Mouse (Mus musculus): Measurements from ENCODE around the gene Extl2. TPM values are rescaled to one million over a fixed set of nuclear protein-coding genes. Genes with fewer than 3 reads are reported as not detected.

The Extl2 gene
- total RNA-seq (2021): 10 to 100 TPM; 69.6 to 77.5 TPM

DNA sequence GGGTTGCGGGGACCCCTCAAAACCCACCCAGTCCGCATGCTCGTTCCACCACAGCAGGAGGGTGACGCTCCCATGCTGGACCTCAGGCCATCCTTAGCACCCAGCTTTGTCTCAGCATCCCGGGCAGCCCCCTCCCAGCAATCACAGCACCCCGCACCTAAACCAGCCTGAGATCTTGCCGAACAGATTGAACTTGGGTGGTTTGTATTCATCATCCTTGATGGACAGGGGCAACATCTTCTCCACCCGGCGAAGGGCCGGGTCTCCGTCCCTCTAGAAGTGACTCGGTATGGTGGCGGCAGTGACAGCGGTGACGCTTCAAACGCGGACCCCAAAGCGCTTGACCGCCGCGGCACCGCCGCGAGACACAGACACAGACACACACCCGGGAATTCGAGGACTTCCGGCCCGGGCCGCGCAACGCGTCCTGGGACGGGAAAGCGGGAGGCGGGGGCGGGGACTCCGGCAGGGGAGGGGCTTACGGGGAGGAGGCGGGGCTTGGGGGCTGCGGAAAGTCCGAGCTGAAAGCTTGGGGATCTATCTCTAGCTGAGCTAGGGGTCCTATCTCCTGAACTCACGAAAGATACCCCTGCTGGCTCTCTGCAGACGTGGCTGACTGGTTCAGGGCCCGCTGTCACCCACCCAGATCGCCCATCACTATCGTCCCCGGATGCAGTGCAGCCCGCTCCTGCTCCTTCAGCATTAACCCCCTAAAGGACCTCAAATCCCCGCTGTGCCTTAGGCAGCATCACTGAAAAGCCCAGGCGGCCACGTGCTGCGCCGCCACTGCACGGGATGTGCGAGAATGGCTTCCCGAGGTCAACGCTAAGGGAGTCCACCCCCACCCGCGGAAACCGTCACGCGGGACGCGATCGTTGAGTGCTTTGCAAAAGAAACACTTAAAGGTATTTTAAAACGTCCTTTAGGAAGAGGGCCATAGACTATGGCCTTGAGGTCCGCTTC is at the start of gene Extl2, which contains the start of gene Slc30a7:
Extl2 (plus strand) TSS at position 485 of the 963 bp plus-strand sequence.
Slc30a7 (minus strand) TSS at position 429 of the 963 bp plus-strand sequence.
- intact Hi-C loops (cut with DNase I): no loop called here
- peak; percentile 85 to 86 for DNase-seq (ENCODE audit: low spot score in 2 of 2)

DNA sequence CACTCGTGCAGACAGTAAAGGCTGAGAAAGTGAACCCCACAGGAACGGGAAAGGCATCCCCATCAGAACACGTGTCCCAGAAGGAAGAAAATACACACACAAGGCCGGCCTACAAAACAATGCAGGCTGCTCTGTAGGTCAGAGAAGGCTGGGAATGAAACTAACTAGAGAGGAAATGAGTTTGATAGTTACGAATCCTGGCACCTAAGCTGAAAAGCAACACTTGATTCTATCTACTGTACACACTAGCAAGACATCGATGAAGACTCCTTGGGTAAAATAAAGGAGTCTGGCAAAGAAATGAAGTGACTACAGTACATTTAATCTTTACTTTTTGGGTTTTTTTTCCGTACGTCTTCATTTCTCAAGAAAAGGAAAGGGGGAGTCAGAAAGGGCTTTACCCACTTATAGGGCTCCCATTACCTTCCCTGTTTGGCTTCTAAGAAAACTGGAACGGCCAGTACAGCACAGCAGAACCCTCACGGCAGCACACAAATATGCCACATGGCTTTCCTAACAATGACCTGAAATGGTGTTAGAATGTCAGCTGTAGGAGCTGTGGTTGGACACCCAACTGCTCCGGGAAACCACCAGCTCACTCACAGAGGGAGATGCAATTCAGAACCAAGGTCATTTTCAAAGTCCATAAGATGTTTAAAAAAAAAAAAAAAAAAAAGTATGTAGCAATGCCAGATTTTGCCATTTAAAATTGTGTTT is 45.8 kb upstream of the Extl2 start:
- intact Hi-C loops (cut with DNase I): no loop called here
- no peak for DNase-seq (ENCODE audit: low spot score in 2 of 2)

DNA sequence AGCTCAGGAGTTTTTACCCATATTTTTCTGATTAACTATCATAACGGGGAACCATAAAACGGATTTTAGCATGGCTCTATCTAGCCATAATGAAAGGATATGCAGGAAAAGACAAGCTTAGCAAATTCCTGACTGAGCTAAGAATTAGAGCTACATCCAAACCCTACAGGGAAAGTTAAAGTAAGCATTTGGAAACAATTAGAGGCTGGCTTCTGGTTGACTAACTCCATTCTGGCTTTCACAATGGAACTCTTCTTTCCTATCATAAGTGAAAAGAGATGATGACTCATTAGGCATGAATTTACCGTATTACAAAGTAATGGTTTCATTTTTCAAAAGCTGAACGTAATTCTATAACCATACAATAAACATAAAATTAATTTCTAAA is 45.2 kb upstream of the Extl2 start:
- intact Hi-C loops (cut with DNase I): no loop called here
- DNase-seq (ENCODE audit: low spot score in 2 of 2): no peak

DNA sequence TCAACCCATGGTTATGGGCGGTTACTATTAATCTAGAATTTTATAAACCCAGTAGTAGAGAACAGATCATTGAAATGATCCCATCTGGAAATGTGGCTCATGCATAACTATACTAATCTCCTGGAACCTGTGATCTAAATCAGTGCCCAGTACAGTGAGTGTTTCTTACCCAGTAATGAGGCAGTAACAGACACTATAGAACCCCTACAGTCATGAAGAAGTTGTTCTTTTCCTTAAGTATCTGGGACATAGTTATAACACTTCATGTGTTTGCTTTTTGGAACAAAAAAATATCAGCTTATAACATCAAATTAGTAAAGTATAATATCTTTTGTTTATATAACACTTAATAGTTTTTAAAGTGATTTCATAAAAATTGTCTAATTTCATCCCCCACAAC is 43.7 kb upstream of the Extl2 start:
- DNase-seq (ENCODE audit: low spot score in 2 of 2): no peak
- intact Hi-C loops (cut with DNase I): no loop called here

DNA sequence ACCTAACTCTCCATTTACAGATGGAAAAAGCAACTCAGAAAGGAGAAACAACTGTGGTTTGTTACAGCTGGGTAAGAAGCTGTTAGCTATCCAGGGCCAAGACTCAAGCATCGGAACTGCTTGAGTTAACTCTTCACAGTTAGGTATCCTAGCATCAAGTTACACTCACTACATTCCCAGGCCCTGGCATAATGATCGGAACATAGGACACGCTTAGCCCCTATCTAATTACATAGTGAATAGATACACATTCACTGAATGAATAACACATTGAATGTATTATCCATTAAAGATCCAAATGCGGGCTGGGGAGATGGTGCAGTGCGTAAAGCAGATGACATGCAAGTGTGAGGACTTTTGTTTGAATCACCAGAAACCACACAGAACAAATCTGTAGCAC is 43.2 kb upstream of the Extl2 start:
- intact Hi-C loops (cut with DNase I): no loop called here
- DNase-seq (ENCODE audit: low spot score in 2 of 2): no peak

- no peak for DNase-seq (ENCODE audit: low spot score in 2 of 2)
- intact Hi-C loops (cut with DNase I): no loop called here
Observed at GRCm38 (mm10) chr3:115968745-115969530, 38.3 kb upstream of the Extl2 start.

- intact Hi-C loops (cut with DNase I): no loop called here
- no peak for DNase-seq (ENCODE audit: low spot score in 2 of 2)
Observed at GRCm38 (mm10) chr3:115971045-115971785, 36.0 kb upstream of the Extl2 start.

DNA sequence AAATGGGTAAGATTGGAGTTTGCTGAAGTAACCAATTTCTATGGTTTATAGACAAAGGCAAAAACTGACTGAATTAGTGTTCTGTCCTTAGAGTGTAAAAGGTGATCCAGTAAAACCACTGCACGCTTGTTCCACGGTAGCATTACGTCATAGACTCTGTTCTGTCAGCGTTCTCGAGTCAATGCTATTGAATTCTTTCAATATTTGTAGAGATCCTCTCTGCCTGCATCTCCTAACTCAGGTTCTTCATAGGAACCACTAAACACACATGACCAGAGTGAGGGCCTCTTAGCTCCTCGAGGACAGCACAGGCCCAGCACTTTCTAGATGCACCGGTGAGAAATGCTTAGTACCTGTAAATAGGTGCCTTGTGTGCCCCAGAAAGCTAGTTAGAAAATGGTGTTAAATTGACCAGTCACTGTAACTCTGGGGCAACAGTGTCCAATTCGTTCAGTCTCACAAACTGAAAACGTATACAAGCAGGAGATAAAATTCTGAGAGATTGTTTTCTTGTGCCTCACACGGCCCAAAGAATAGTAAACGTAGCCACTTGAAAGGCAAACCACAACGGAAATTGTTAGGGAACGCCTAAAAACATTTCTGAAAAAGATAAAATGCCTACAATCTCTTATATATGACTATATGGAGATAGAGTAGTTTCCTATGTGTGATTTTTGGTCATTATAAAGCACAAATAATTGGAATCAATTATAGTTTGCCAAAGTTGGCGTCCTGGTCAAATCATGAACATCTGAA is 35.2 kb upstream of the Extl2 start:
- intact Hi-C loops (cut with DNase I): no loop called here

DNA sequence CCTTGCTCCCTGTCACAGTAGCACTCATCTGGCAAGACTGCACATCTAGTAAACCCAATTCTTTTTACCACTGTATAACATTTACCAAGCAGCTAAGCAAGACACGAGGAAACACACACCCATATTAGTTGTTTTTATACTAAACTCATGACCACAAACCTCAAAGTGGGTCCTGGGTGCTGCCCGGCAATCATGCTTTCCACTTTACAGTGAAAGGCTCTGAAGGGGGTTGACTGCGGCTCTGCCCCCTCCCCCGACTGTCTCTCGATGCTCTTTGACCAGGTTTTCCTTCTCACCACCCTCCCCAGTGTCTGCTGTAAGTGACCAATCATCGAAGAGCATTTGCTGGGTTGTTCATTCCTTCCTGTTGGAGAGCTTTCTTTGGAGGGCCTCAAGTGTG is 33.0 kb upstream of the Extl2 start:
- intact Hi-C loops (cut with DNase I): no loop called here
- no peak for DNase-seq (ENCODE audit: low spot score in 2 of 2)

More for the DNA sequence above, 35.2 kb upstream of the Extl2 start:
- DNase-seq (ENCODE audit: low spot score in 2 of 2): no peak

DNA sequence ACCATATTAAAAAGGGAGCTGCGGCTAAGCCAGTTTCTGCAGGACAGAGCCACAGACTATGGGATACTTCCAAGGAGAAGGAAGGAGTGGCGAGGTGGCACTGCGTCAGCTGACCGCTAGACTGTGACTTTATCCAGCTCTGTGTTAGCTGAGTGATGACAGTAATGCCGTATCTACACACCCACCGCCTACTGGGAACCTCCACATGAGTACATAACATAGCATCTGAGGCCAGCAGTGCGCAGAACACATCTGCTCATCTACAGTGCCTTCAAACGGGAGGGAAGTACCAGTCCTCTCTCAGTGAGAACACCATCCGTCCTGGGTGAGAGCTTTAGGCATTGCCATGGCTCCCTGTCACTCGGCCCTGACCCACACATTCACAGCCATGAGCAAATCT is 32.3 kb upstream of the Extl2 start:
- intact Hi-C loops (cut with DNase I): no loop called here
- no peak for DNase-seq (ENCODE audit: low spot score in 2 of 2)

DNA sequence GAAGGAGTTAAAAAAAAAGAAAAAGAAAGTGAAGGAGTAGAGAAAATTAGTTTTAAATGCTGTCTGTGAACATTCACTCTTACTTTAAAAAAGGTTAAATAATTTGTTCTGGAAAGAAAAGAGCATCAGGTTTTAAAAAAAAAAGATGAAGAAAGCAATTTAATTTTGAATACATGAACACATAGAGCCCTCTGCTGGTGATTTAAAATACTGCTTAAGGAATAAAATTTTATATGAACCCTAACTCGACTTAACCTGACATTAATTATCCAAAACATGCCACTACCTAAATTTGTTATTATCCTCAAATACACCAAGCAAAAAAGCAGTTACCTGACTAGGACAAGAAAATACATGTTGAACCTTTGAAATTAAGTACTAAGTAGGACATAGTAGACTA is 28.3 kb upstream of the Extl2 start:
- intact Hi-C loops (cut with DNase I): loop anchor here (1.0 kb wide), 1 partner anchor 318 kb away; no protein-coding TSS in a partner anchor
- DNase-seq (ENCODE audit: low spot score in 2 of 2): no peak

DNA sequence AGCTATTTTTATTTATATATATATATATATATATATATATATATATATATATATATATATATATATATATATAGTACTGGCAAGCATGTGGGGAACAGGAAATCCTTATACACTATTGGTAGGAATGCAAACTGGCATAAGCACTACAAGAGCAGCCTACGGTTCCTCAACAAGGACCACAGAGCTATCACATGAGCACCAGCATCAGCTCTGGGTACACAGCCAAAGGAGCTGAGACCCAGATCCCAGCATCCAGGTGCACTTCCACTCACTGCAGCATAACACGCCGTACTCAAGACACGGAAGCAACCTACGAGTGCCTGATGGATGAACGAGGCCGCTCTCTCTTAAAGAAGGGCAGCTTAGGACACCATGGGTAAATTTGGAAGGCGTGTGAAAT is 24.0 kb upstream of the Extl2 start:
- peak in 1 of 2 experiments; percentile 12 for DNase-seq (ENCODE audit: low spot score in 2 of 2)
- intact Hi-C loops (cut with DNase I): loop anchor here (5.0 kb wide), 1 partner anchor 271 kb away; no protein-coding TSS in a partner anchor

- intact Hi-C loops (cut with DNase I): loop anchor here (5.0 kb wide), 1 partner anchor 272 kb away; no protein-coding TSS in a partner anchor
- DNase-seq (ENCODE audit: low spot score in 2 of 2): no peak
Observed at GRCm38 (mm10) chr3:115984653-115985052, 22.6 kb upstream of the Extl2 start.

DNA sequence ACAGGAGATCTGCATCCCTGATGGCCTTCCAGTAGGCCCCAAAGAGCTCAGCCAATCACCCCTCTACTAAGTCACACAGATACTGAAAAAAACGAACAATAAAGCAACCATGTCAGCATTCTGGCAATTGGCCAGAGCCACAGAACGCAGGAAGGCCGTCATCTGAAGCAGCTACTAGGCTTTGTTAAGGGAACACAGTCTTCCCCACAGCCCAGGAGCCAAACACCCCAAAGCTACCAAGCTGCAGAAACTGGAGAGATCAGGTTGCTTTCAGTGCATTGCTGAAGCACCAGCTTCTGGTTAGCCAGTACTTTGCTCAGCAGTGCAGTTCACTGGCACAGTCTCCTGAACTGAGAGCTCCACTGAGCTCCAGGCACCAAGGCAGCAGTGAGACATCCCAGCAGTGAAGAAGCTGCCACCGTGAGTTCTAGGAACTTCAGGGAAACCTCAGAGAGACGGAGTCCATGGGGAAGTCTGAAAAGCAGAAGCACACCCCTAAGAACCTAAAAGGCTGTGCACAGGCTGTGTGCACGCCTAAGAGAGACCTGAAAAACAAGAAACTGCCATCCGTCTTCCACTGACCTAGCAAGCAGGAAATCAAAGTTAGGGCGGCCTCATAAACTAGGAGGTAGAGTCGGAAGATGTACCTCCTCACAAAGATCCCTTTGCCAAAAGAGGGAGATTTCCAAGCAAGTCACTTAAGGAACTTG is 21.9 kb upstream of the Extl2 start:
- intact Hi-C loops (cut with DNase I): no loop called here

DNA sequence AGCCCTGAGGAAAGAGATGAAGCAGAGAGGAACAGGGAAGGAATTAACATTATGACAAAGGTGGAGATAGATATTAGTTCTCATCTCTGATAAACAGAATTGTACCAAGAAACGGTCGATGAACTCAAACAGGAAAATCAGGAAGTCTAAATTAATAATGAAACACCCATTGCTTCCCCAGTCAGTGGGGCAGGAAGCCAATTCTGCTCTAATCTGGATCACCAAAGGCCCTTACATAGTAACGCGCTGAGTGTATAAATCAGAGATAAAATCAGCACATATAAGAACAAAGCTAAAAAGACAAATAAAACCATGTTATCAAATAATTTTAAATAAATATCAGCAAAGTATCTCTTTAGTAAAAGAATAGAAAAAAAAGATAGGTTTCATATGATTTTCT is 15.2 kb upstream of the Extl2 start:
- no peak for DNase-seq (ENCODE audit: low spot score in 2 of 2)
- intact Hi-C loops (cut with DNase I): no loop called here

More for the DNA sequence above, 21.9 kb upstream of the Extl2 start:
- DNase-seq (ENCODE audit: low spot score in 2 of 2): no peak

DNA sequence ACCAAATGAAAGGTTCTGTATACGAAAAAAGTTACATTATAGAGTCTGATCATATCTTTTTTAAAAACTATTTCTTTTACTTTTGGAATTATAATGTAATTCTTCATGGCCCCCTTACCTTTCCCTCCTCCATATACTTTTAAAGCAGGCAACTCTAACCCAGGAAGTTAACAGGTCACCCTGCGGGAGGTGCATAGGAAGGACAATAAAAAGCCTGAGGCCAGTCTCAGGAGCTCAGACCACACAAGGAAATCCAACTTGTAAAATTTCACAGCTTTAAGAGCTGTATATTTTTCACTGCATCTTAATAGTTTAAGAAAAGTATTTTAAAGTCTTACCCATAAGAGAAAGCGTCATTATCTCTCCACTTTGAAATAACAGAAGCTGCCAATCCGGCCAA is 14.7 kb upstream of the Extl2 start:
- DNase-seq (ENCODE audit: low spot score in 2 of 2): no peak
- intact Hi-C loops (cut with DNase I): no loop called here

DNA sequence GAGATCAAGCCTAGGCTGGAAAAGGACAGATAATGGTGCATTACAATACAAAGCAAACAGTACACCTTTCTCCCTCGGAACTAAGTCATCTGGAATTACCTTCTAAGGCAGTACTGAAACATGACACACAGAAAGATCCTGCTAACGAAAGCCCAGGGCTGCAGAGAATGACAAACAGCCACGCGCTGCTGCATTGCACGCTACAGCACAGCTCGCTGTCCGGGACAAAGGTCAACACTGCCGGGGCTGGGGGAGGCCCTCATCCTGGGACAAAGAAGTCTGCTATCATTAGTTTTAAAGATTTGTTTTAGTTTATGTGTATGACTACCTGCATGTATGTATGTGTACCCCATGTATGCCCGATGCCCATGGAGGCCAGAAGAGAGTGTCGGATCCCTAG is 14.2 kb upstream of the Extl2 start:
- no peak for DNase-seq (ENCODE audit: low spot score in 2 of 2)
- intact Hi-C loops (cut with DNase I): no loop called here

- intact Hi-C loops (cut with DNase I): no loop called here
- no peak for DNase-seq (ENCODE audit: low spot score in 2 of 2)
Observed at GRCm38 (mm10) chr3:115996929-115997328, 10.3 kb upstream of the Extl2 start.

Data from left cerebral cortex, postnatal 36 days (tissue).